Mouse (Mus musculus): ENCODE data around the gene Rfx5. TPM values are rescaled to one million over a fixed set of nuclear protein-coding genes. Genes with fewer than 3 reads are reported as not detected.
A peak's percentile ranks its signal among the peaks of the same experiment; 100 is the strongest.
"Not testable (repeated sequence)": the region's sequence is repeated elsewhere in the genome, so short reads cannot be mapped to it uniquely, and the experiment has no call there.

Rfx5 gene
- polyA plus RNA-seq, 1 experiment from 2014 or later, result 6.8 TPM

DNA sequence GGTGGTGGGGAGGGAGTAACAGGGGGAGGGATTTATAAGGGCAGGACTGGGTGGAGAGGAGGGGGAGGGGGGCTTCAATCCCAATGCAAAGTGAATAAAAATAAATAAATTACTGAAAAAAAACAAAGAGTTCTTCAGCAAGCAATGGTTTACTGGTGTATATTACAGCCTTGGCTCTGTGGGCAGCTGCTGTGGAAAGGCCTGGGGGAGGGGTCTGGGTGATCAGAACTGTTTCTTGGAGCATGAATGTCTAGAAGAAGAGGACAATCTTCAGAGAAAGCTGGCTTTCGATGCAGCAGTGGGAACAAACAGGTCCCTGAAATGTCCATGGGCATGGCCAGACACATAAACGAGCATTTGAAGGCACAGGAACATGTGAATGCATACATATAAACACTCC lies 21.6 kb upstream of the Rfx5 start:
- not testable (repeated sequence) for ATAC-seq (replicated peaks; ENCODE audit: low FRiP score, low read depth); H3K27me3 ChIP-seq (ENCODE audit: insufficient read depth, low read length); H3K4me1 ChIP-seq (replicated peaks; ENCODE audit: insufficient read depth, low read length); H3K4me2 ChIP-seq (ENCODE audit: low read length); H3K9ac ChIP-seq (ENCODE audit: low read depth, low read length); H3K9me3 ChIP-seq (replicated peaks; ENCODE audit: low read length); H3K36me3 ChIP-seq (ENCODE audit: insufficient read depth, low read length); H3K4me3 ChIP-seq (replicated peaks; ENCODE audit: low read depth, low read length)
- 31% methylated on average over 2 of the region's 2 CpGs for WGBS
- peak; percentile 42 for DNase-seq (ENCODE audit: low spot score)
- H3K27ac ChIP-seq, result peak overlapping the region; percentile 91

GRCm38 (mm10) chr3:94932809-94933564 lies 20.9 kb upstream of the Rfx5 start, which contains the start of gene Selenbp1:
Gene Selenbp1, plus strand, starts transcription at chr3:94933056.
- ATAC-seq (replicated peaks; ENCODE audit: low FRiP score, low read depth) (peak; percentile 86), DNase-seq (ENCODE audit: low spot score) (peak; percentile 92)
- Histone ChIP-seq H3K36me3 (ENCODE audit: insufficient read depth, low read length) (no peaks in the 10 kb centered on the region), H3K27ac (peak within 1 kb of the TSS; percentile 91), H3K9me3 (replicated peaks; ENCODE audit: low read length) (no peaks in the 10 kb centered on the region), H3K9ac (ENCODE audit: low read depth, low read length) (peak within 1 kb of the TSS; percentile 63), H3K4me2 (ENCODE audit: low read length) (peak within 1 kb of the TSS; percentile 57), H3K27me3 (ENCODE audit: insufficient read depth, low read length) (no peaks in the 10 kb centered on the region), H3K4me1 (replicated peaks; ENCODE audit: insufficient read depth, low read length) (peaks cover 7% of the 10 kb centered on the region; the same call in 1 of the 2 replicates), H3K4me3 (replicated peaks; ENCODE audit: low read depth, low read length) (peak within 1 kb of the TSS; percentile 33)
- WGBS, result under 1% methylated on average over 16 of the region's 16 CpGs
- no peak for TF ChIP-seq CTCF (IDR thresholded peaks at IDR 0.05; ENCODE audit: low read depth)

DNA sequence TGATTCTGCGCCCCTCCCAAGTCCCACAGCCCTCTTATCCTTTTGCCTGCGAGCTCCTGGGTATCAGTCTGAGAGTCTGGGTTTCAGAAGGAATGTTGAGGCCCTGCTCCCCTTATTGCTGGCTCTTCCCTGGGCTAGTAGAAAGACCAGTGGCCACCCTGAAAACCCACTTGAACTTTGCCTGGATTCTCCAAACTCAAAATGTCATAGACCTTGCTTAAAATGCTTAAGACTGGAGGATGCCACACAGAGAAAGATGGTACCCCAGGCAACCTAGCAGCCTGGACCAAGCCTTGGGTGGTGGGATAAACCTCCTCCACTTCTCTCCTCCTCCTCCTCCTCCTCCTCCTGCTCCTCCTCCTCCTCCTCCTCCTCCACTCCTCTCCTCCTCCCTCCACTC lies 20.3 kb upstream of the Rfx5 start:
- H3K36me3 ChIP-seq (ENCODE audit: insufficient read depth, low read length); ATAC-seq (replicated peaks; ENCODE audit: low FRiP score, low read depth); H3K4me3 ChIP-seq (replicated peaks; ENCODE audit: low read depth, low read length); H3K4me1 ChIP-seq (replicated peaks; ENCODE audit: insufficient read depth, low read length); H3K27me3 ChIP-seq (ENCODE audit: insufficient read depth, low read length); H3K9me3 ChIP-seq (replicated peaks; ENCODE audit: low read length); H3K9ac ChIP-seq (ENCODE audit: low read depth, low read length); DNase-seq (ENCODE audit: low spot score): not testable (repeated sequence)
- peak overlapping the region; percentile 91 for H3K27ac ChIP-seq
- H3K4me2 ChIP-seq (ENCODE audit: low read length), result peak overlapping the region; percentile 57; the same call in 1 of the 2 replicates
- no CpG with 5 or more reads among the region's 2 CpGs for WGBS

DNA sequence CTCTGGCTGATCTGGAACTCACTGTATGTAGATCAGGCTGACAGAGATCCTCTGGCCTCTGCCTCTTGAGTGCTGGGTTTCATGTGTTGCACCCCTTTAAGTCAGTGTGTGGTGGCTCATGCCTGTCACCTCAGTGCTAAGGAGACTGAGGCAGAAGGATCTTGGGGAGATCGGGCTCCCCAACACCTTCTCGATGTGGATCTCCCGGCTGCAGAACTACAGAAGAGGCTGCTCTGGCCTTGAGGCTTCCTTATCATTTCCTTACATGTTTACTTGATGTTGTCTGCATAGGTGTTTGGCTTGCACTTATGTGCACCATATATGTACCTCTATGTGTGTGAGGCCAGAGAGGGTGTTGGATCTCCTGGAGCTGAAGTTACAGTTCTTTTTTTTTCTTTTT lies 19.3 kb upstream of the Rfx5 start:
- H3K4me2 ChIP-seq (ENCODE audit: low read length); DNase-seq (ENCODE audit: low spot score); H3K27ac ChIP-seq: not testable (repeated sequence)

DNA sequence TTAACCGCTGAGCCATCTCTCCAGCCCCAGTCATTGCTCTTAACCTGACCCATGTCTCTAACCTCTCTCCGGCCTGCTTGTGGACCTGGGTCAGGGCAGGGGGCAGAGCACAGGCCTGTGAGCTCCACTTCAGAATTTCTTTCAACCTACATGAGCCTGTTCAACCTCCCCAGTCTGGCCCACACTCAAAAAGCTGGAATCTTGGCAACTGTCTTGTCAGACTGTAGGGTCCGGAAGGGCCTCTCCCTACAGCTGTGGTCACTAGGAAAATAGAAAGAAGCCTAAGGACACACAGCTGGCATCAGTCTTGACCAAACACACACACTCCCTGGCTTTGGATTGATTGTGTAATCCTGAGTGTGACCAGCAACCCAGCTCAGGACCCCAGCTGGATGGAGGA lies 18.5 kb upstream of the Rfx5 start:
- H3K4me1 ChIP-seq (replicated peaks; ENCODE audit: insufficient read depth, low read length); H3K27ac ChIP-seq; H3K36me3 ChIP-seq (ENCODE audit: insufficient read depth, low read length); H3K4me3 ChIP-seq (replicated peaks; ENCODE audit: low read depth, low read length); H3K4me2 ChIP-seq (ENCODE audit: low read length); H3K9ac ChIP-seq (ENCODE audit: low read depth, low read length); H3K27me3 ChIP-seq (ENCODE audit: insufficient read depth, low read length); H3K9me3 ChIP-seq (replicated peaks; ENCODE audit: low read length); ATAC-seq (replicated peaks; ENCODE audit: low FRiP score, low read depth): not testable (repeated sequence)
- WGBS, result 70% methylated on average over 3 of the region's 3 CpGs
- peak; percentile 75 for DNase-seq (ENCODE audit: low spot score)

More for the DNA sequence above, 19.3 kb upstream of the Rfx5 start:
- H3K36me3 ChIP-seq (ENCODE audit: insufficient read depth, low read length); H3K27me3 ChIP-seq (ENCODE audit: insufficient read depth, low read length); H3K4me1 ChIP-seq (replicated peaks; ENCODE audit: insufficient read depth, low read length); H3K9ac ChIP-seq (ENCODE audit: low read depth, low read length); ATAC-seq (replicated peaks; ENCODE audit: low FRiP score, low read depth); H3K4me3 ChIP-seq (replicated peaks; ENCODE audit: low read depth, low read length); H3K9me3 ChIP-seq (replicated peaks; ENCODE audit: low read length): not testable (repeated sequence)
- WGBS, result 98% methylated on average over 3 of the region's 3 CpGs

GRCm38 (mm10) chr3:94936147-94936546 lies 17.7 kb upstream of the Rfx5 start:
- not testable (repeated sequence) for H3K9ac ChIP-seq (ENCODE audit: low read depth, low read length); H3K9me3 ChIP-seq (replicated peaks; ENCODE audit: low read length); H3K27me3 ChIP-seq (ENCODE audit: insufficient read depth, low read length); H3K27ac ChIP-seq; H3K4me1 ChIP-seq (replicated peaks; ENCODE audit: insufficient read depth, low read length); ATAC-seq (replicated peaks; ENCODE audit: low FRiP score, low read depth); H3K4me3 ChIP-seq (replicated peaks; ENCODE audit: low read depth, low read length); H3K36me3 ChIP-seq (ENCODE audit: insufficient read depth, low read length); H3K4me2 ChIP-seq (ENCODE audit: low read length); DNase-seq (ENCODE audit: low spot score)
- 82% methylated on average over 5 of the region's 5 CpGs for WGBS

DNA sequence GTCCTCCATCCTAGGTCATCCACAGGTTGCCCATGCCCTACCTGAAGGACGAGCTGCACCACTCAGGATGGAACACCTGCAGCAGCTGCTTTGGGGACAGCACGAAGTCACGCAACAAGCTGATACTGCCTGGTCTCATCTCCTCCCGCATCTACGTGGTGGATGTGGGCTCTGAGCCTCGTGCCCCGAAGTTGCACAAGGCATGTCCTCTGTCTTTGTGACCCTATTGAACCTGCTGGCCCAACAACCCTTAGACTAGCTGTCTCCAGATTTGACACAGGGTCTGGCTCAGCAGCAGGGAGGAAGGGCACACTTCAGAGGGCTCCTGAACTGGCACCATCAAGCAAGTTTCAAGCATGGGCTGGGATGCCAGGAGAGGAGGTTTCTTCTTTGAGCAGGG lies 16.7 kb upstream of the Rfx5 start:
- not testable (repeated sequence) for H3K9me3 ChIP-seq (replicated peaks; ENCODE audit: low read length); H3K27me3 ChIP-seq (ENCODE audit: insufficient read depth, low read length); ATAC-seq (replicated peaks; ENCODE audit: low FRiP score, low read depth); H3K36me3 ChIP-seq (ENCODE audit: insufficient read depth, low read length); H3K4me3 ChIP-seq (replicated peaks; ENCODE audit: low read depth, low read length); H3K4me2 ChIP-seq (ENCODE audit: low read length); H3K27ac ChIP-seq; H3K9ac ChIP-seq (ENCODE audit: low read depth, low read length); H3K4me1 ChIP-seq (replicated peaks; ENCODE audit: insufficient read depth, low read length); DNase-seq (ENCODE audit: low spot score)
- WGBS, result 92% methylated on average over 6 of the region's 7 CpGs

DNA sequence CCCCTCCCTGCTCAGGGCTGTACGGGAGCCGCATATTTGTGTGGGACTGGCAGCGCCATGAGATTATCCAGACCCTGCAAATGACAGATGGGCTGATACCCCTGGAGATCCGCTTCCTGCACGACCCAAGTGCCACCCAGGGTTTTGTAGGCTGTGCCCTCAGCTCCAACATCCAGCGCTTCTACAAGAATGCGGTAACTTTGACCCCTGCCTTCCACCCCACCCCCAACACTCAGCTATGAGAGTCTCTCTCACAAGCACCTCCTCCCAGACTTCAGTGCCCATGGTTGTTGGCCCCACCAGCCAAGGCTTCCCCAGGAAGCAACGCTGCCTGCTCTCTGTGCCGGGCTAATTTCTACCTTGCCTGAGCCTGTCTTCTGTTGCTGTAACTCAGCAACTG lies 13.8 kb upstream of the Rfx5 start:
- H3K27ac ChIP-seq; DNase-seq (ENCODE audit: low spot score); H3K27me3 ChIP-seq (ENCODE audit: insufficient read depth, low read length); H3K9me3 ChIP-seq (replicated peaks; ENCODE audit: low read length); H3K4me2 ChIP-seq (ENCODE audit: low read length); H3K36me3 ChIP-seq (ENCODE audit: insufficient read depth, low read length); H3K9ac ChIP-seq (ENCODE audit: low read depth, low read length); H3K4me1 ChIP-seq (replicated peaks; ENCODE audit: insufficient read depth, low read length); H3K4me3 ChIP-seq (replicated peaks; ENCODE audit: low read depth, low read length); ATAC-seq (replicated peaks; ENCODE audit: low FRiP score, low read depth): not testable (repeated sequence)
- 63% methylated on average over 9 of the region's 9 CpGs for WGBS

GRCm38 (mm10) chr3:94942211-94942967 lies 11.5 kb upstream of the Rfx5 start:
- not testable (repeated sequence) for ATAC-seq (replicated peaks; ENCODE audit: low FRiP score, low read depth); H3K36me3 ChIP-seq (ENCODE audit: insufficient read depth, low read length); H3K27me3 ChIP-seq (ENCODE audit: insufficient read depth, low read length); H3K4me1 ChIP-seq (replicated peaks; ENCODE audit: insufficient read depth, low read length); DNase-seq (ENCODE audit: low spot score); H3K4me3 ChIP-seq (replicated peaks; ENCODE audit: low read depth, low read length); H3K4me2 ChIP-seq (ENCODE audit: low read length); H3K9me3 ChIP-seq (replicated peaks; ENCODE audit: low read length); H3K9ac ChIP-seq (ENCODE audit: low read depth, low read length); H3K27ac ChIP-seq
- 77% methylated on average over 9 of the region's 9 CpGs for WGBS

All from kidney, postnatal 0 days (tissue).